Mouse (Mus musculus): ENCODE results near the gene Casp3. TPM values are rescaled to one million over a fixed set of nuclear protein-coding genes. Genes with fewer than 3 reads are reported as not detected.

Gene Casp3
- polyA plus RNA-seq, 1 experiment from 2014 or later, result 287 TPM

Other genes with a start within 250 kb of the Casp3 start
- 8.6 and 9.4 TPM in 2 replicates for gene Acsl1, start 146.3 kb upstream of the Casp3 start, polyA plus RNA-seq (2015; fragmentation: Nextera tagmentation; extraction: Ambion mirVana)
- gene Cenpu, start 65.3 kb upstream of the Casp3 start, polyA plus RNA-seq (2015; fragmentation: Nextera tagmentation; extraction: Ambion mirVana), result 8.9 and 10.6 TPM in 2 replicates
- gene Primpol, start 79 bp upstream of the Casp3 start, polyA plus RNA-seq (2015; fragmentation: Nextera tagmentation; extraction: Ambion mirVana), result 9.0 and 9.8 TPM in 2 replicates
- gene Irf2, start 122.4 kb downstream of the Casp3 start, polyA plus RNA-seq (2015; fragmentation: Nextera tagmentation; extraction: Ambion mirVana), result 7.2 and 9.6 TPM in 2 replicates